Mouse (Mus musculus) kidney, adult 11 months (tissue): ENCODE measurements around the gene Cdca8.
A peak's percentile ranks its signal among the peaks of the same experiment; 100 is the strongest.

Experiments
- DNase-seq: peaks from one replicate; pipeline ENCODE4 v3.0.0; 2022

Cdca8 gene

GRCm38 (mm10) chr4:124951036-124951433, 11.9 kb upstream of the Cdca8 start:
- no peak for DNase-seq

GRCm38 (mm10) chr4:124950181-124951035, 11.3 kb upstream of the Cdca8 start:
- DNase-seq: peak; percentile 21

DNA sequence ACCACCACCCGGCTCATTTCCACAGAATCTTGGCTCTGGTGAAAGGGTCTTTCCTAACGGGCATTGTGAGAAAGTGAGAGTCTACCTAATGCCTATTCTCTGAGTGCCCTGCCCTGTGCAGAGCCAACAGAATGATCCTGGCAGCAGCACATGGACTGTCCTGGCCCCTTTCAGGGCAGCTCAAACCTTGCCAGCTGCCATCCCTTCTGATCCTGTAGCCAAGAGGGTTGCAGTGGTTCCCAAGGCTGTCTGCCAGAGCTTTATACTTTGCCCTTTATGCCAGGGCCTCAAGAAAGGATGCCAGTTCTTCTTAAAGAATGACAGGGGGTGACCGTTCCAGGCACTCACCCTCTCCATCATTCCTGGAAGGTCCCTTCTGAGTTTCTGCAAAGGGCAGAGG, 10.4 kb upstream of the Cdca8 start:
- no peak for DNase-seq

DNA sequence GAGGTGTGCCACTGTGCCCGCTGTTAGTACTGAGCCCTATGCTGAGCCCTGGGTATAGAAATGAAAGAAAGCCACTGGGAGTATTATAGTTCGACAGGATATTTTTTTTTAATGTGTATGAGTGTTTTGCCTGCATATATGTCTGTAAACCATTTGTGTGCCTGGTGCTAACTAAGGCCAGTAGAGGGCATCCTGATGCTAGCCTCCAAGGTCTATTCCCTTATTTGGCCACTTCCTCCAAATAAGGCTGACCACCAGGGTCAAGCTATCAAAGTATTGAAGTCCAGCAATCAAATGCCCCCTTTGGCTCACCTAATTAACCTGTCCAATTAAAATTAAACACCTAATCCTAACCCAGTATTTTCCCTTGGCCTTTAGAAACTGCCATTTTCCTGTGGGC, 5.8 kb upstream of the Cdca8 start:
- no peak for DNase-seq

DNA sequence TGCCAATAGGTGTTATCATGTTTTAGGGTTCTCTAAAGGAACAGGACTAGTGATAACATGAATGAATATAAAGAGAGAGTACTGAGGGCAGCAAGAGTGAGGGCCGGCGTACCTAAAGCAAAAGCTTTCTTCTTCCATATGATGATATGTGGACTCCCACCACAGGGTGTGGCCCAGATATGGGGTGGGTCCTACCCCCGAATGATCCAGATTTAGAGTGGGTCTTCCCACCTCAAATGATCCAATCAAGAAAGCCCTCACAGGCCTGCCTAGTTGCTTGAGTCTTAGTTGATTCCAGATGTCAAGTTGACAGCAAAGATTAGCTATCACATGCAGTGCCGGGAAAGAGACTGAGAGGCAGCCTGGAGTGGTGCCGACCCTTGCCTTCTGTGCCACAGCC, 4.7 kb upstream of the Cdca8 start:
- no peak for DNase-seq

GRCm38 (mm10) chr4:124943022-124943421, 3.9 kb upstream of the Cdca8 start:
- DNase-seq: peak; percentile 35

DNA sequence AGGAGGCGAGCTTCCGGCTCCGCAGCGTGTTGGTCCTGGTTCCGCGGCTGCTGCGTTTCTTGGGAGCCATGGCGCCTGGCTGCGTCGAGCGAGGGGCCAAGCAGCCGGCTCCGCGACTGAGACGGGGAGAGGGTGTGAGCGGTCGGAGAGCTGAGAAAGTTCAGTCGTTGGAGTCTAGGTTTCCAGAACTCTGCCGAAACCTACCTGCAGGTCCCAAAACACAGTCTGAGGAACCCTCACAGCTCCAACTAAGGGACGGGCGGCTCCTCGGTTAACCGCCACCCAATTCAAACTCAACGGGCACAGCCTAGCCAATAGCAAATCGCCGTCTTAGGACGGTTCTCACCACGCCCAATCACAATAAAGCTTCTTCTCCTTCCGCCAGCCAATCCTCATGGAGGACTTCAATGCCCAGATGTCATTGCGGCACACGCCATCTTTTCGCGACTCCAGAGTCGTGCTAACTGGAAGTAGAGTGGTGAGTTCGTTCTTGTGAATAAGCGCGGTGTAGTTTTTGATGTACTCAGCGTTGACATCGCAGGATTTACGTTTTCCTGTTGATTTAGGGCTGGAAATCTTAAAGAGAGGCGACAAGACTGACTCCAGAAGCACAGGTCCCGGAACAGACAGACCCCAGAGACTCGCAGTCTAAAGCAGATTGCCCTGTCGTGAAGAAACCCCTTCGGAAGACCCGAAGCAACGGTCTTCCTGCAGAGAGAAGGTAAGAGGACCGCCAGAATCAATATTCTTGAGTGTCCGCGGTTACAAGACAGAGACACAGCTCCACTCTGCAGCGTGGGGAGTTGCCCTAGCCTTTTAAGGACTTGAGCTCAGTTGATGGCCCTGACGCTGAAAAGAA, 2.3 kb downstream of the Cdca8 start, which contains the start of gene 9930104L06Rik:
Gene 9930104L06Rik, plus strand, starts transcription at position 436 of the 859 bp plus-strand sequence.
- DNase-seq: peak; percentile 95

- DNase-seq: no peak
Measured at GRCm38 (mm10) chr4:124928102-124928501, 11.0 kb downstream of the Cdca8 start.

DNA sequence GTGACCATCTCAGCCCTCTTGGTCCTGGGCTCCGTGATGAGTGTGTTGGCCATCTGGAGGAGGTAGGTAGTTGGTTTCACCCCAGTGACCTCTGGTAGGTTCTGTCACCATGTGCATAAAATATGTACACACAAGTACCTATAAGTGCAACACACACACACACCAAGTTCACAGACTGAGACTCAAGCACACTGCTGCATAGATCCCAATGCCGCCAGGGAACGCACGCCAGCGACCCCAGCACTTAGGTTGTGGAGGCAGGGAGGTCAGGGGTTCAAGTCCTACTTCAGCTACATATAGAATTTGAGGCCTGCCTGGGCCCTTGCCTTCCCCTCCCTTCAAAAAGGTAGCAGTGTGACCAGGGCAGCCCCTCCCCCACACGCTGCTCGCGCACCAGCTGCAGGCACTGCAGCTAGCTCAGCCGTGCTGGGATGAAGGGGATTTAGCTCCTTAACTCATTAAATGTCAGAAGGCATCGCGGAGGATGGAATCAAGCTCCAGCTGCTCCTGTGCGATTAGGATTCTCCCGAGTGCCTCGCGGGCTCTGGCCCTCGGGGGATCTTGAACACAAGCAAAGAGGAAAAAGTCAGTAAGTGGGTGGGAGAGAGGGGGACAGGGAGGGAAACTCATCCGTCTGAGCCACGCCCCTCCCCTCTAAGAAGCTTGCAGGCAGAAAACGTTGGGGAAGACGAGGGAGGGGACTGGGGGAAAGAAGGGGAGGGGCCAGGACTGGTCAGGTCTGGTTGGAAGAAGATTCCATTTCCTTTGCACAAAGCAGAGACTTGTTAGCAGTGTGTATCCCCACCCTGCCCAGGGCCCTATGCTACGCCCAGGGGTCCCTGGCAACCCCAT, 32.9 kb downstream of the Cdca8 start:
- no peak for DNase-seq

DNA sequence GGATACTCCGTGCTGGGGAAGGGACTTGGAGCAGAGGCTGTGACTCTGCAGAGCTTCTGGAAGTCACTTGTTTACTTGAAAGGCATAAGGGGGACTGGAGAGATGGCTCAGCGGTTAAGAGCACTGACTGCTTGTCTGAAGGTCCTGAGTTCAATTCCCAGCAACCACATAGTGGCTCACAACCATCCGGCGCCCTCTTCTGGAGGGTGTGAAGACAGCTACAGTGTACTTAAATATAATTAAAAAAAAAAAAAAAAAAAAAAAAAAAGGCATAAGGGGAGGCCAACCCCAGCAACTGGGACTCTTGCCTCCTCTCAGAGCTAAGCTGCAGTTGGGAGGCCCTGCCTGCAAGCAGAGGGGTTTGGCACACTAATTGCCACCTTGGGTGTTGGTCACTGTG, 33.7 kb downstream of the Cdca8 start:
- DNase-seq: no peak

DNA sequence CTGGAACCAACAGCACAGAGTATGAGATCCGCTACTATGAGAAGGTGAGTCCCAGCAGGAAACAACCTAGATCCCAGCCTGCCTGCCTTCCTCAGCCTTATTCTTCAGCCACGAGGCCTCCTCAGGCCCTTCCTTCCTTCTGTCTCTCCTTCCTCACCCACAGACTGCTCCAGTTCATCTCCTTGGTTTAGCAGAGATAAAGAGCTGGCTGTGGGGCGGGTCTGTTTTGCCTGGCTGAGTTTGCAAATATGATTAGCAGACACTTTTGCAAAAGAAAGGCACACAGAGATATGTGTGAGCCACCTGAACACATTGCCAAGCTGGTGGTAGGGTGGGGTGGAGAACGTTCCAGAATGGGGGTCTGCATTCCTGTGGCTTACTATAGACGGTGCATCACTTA, 39.2 kb downstream of the Cdca8 start:
- no peak for DNase-seq

DNA sequence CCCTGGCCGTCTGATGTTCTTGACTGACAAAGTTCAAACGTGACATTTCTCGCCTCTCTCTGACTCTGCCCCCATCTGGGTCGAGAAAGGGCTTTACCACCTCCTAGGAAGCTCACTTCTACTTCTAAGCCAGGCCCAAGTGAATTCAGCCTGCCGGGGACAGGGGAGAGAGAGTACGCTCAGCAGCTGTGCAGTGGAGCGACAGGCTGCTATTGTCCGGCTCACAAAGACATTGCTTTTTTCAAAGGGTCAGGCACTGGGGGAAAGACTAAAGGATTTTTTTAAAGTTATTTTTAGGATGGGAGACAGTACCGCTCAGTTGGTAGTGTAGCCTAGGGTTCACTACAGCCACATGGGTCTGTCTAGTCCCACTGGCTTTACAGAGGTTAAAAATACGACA, 40.7 kb downstream of the Cdca8 start:
- no peak for DNase-seq

DNA sequence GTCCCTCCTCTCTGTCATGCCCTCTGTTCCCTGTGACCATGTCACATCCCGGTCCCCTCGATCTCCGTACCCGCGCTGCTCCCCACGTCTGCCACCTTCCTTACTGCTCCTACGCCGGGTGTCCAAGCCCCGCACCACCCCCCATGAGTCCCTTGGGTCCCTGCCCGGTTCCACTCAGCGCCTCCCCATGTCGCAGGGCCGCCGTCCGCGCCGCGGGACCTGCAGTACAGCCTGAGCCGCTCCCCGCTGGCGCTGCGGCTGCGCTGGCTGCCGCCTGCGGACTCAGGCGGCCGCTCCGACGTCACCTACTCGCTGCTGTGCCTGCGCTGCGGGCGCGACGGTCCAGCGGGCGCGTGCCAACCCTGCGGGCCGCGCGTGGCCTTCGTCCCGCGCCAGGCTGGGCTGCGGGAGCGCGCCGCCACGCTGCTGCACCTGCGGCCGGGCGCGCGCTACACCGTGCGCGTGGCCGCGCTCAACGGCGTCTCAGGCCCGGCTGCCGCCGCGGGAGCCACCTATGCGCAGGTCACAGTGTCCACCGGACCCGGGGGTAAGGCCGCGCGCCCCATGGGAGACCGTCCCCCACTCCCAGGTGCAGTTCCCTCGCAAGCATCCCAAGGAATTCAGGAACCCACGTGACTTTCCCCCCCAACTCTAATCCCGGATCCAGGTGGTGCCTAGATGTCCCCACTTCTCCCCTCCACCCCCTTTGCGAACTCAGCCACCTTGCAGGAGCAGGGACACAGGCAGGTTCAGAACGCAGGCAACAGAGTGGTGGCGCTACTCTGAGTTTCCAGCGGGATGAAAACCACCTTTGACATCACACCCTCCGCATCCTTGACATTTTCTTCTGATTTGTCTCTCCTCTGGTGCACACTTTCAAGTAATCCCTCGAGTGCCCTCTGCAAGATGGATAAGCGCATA, 44.3 kb downstream of the Cdca8 start:
- DNase-seq: no peak

GRCm38 (mm10) chr4:124893769-124894168, 45.3 kb downstream of the Cdca8 start:
- no peak for DNase-seq

- no peak for DNase-seq
Measured at GRCm38 (mm10) chr4:124890831-124891230, 48.3 kb downstream of the Cdca8 start.

GRCm38 (mm10) chr4:124889935-124890334, 49.2 kb downstream of the Cdca8 start:
- no peak for DNase-seq

- DNase-seq: no peak
Measured at GRCm38 (mm10) chr4:124888702-124889101, 50.4 kb downstream of the Cdca8 start.

GRCm38 (mm10) chr4:124882151-124882729, 56.9 kb downstream of the Cdca8 start:
- no peak for DNase-seq

DNA sequence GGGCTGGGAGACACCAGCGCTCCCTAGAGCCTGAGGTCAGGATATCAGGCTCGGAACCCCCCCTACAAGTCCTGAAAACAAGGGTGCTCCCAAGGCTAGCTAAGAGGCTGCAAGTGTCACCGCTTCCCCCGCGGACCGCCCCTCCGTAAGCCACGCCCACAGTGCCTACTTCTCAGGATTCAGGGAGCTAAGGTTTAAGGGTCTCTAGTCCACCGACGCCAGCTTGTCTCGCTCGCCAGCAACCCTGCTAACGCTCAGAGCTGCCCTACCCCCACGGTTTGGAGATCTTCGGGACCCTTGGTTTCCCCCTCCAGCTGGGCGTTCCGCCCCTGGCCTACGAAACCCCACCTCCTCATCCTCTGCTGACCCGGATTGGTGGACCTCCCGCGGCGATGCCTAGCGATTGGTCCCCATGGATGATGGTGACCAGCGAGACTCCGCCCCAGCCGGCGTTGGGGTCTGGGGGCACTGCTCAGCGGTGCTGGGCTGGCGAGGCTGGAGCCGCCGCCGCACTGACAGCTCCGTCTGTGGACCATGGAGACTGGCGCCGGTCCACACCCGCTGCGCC, 57.7 kb downstream of the Cdca8 start:
- DNase-seq: no peak

DNA sequence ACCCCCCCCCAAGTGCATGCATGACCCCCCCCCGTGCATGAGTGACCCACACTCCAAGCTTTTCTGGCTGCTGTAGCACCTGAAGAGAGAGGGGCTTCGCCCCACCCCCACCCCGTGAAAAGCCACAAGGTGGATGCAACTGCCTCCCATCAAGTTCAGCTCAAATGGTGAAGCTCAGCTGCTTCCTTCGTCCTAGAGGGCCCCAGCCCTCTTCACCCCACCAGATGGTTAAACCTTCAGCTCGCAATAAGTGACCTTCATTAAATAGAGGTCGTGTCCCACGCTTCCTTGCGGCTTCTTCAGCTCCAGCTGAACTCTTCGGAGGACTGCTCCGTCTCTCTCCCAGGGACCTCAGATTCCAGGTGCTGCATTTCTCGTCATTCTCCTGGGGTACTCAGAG, 58.5 kb downstream of the Cdca8 start, which contains the start of gene Epha10:
Gene Epha10, plus strand, starts transcription at position 301 of the 400 bp plus-strand sequence.
- DNase-seq: no peak

DNA sequence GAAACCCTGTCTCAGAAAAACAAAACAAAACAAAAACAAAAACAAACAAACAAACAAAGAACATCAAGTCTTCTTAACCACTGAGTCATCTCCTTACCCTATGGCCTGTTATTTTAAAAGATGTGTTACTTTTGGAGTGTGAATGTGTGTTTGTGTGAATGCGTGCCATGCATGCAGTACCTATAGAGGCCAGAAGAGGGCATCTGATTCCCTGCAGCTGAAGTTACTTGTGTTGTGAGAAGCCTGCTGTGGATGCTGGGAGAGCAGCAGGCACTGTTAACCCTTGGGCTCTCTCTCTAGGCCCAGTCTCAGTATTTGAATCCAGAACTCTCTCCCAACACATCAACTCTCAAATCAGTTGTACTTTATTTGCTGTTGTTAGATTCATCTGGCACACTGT, 66.4 kb downstream of the Cdca8 start:
- no peak for DNase-seq
